Mouse (Mus musculus) kidney, embryonic 14.5 days (tissue): ENCODE data around the gene Gzma. TPM values are rescaled to one million over a fixed set of nuclear protein-coding genes. Genes with fewer than 3 reads are reported as not detected.
A peak's percentile ranks its signal among the peaks of the same experiment; 100 is the strongest.

Experiments used
- ATAC-seq: fragments of 200-750 bp; cut with Nextera tagmentation; 2 replicates; pipeline ENCODE4 v1.8.0; 2017; ENCODE audit warnings: moderate number of reproducible peaks, mild to moderate bottlenecking, moderate TSS enrichment, moderate library complexity; ENCODE audit not compliant: low FRiP score, low TSS enrichment
- H3K27ac ChIP-seq: fragments of 300-500 bp; sonication (generic); 2 replicates; pipeline ENCODE4 v1.5.1; 2014; ENCODE audit warnings: low read depth, mild to moderate bottlenecking, low read length, moderate library complexity, mixed read lengths
- H3K27me3 ChIP-seq: fragments of 300-500 bp; sonication (generic); 2 replicates; pipeline ENCODE4 v1.6.1; 2014; ENCODE audit warnings: mild to moderate bottlenecking, low read length; ENCODE audit not compliant: control insufficient read depth, insufficient read depth
- H3K36me3 ChIP-seq: fragments of 300-500 bp; sonication (generic); 2 replicates; pipeline ENCODE4 v1.6.1; 2014; ENCODE audit warnings: low read length, mixed read lengths; ENCODE audit not compliant: control insufficient read depth, insufficient read depth
- H3K4me1 ChIP-seq: fragments of 300-500 bp; sonication (generic); 2 replicates; pipeline ENCODE4 v1.6.1; 2014; ENCODE audit warnings: low read length, mixed read lengths; ENCODE audit not compliant: control insufficient read depth, insufficient read depth
- H3K4me2 ChIP-seq: fragments of 300-500 bp; sonication (generic); replicated peaks from 2 replicates; pipeline ENCODE4 v1.6.1; 2014; ENCODE audit warnings: low read depth, mild to moderate bottlenecking, low read length
- H3K4me3 ChIP-seq: fragments of 300-500 bp; sonication (generic); 2 replicates; pipeline ENCODE4 v1.5.1; 2014; ENCODE audit warnings: mild to moderate bottlenecking, low read length
- H3K9ac ChIP-seq: fragments of 300-500 bp; sonication (generic); 2 replicates; pipeline ENCODE4 v1.6.1; 2014; ENCODE audit warnings: low read depth, mild to moderate bottlenecking, low read length, moderate library complexity
- H3K9me3 ChIP-seq: fragments of 300-500 bp; sonication (generic); 2 replicates; pipeline ENCODE4 v1.6.1; 2016; ENCODE audit warnings: low read length; ENCODE audit not compliant: control insufficient read depth
- WGBS: fragments of 180-500 bp; shearing (Covaris S2); extraction: QIAGEN DNeasy Blood & Tissue Kit; methylation state at CpG from one replicate; pipeline ENCODE4 v1.1.7; 2014; 5-methylcytosine and 5-hydroxymethylcytosine counted together
- polyA plus RNA-seq: library from polyadenylated mRNA; unstranded; fragments of >200 nt; fragmentation: Nextera tagmentation; extraction: Ambion mirVana; gene quantifications from 2 replicates; pipeline ENCODE4 v1.2.1, GENCODE M21; 2014

Gzma gene
- polyA plus RNA-seq, 1 experiment from 2014 or later, result not detected

- Histone ChIP-seq H3K4me3 (no peak overlapping the region), H3K36me3 (no peaks in the 10 kb centered on the region), H3K9me3 (no peaks in the 10 kb centered on the region), H3K27me3 (no peaks in the 10 kb centered on the region), H3K4me1 (no peaks in the 10 kb centered on the region), H3K27ac (no peak overlapping the region), H3K9ac (no peak overlapping the region), H3K4me2 (no peak overlapping the region)
- 27% methylated on average over 8 of the region's 8 CpGs for WGBS
- ATAC-seq, result 0 out of 2 replicates have a peak, but pooled peaks have one; percentile 9
These were observed 45.0 kb downstream of the Gzma start for GRCm38 (mm10) chr13:113055826-113056225.

- Histone ChIP-seq H3K4me3 (no peak overlapping the region), H3K4me2 (no peak overlapping the region), H3K36me3 (no peaks in the 10 kb centered on the region), H3K9me3 (no peaks in the 10 kb centered on the region), H3K9ac (no peak overlapping the region), H3K27me3 (no peaks in the 10 kb centered on the region), H3K27ac (no peak overlapping the region), H3K4me1 (no peaks in the 10 kb centered on the region)
- no peak for ATAC-seq
- WGBS, result 88% methylated on average over 8 of the region's 8 CpGs
These were observed 46.6 kb downstream of the Gzma start for GRCm38 (mm10) chr13:113054230-113054629.

- Histone ChIP-seq H3K36me3 (peaks cover 4% of the 10 kb centered on the region; the same call in 1 of the 2 replicates), H3K4me2 (no peak overlapping the region), H3K9ac (no peak overlapping the region), H3K27ac (no peak overlapping the region), H3K4me1 (peaks cover 8% of the 10 kb centered on the region; the same call in 1 of the 2 replicates), H3K4me3 (no peak overlapping the region), H3K9me3 (no peaks in the 10 kb centered on the region), H3K27me3 (no peaks in the 10 kb centered on the region)
- no peak for ATAC-seq
- WGBS, result 84% methylated on average over 3 of the region's 3 CpGs
These were observed 53.1 kb downstream of the Gzma start for GRCm38 (mm10) chr13:113047647-113048046.

GRCm38 (mm10) chr13:113047018-113047417 is 53.8 kb downstream of the Gzma start:
- H3K4me3 ChIP-seq, result no peak overlapping the region

GRCm38 (mm10) chr13:113046211-113046883 is 54.4 kb downstream of the Gzma start, which contains the start of gene Gpx8:
Gene Gpx8 (minus strand): TSS chr13:113046410.
- H3K4me3 ChIP-seq, result peak within 1 kb of the TSS; percentile 74
- peak within 1 kb of the TSS; percentile 66 for H3K9ac ChIP-seq
- no peaks in the 10 kb centered on the region for H3K27me3 ChIP-seq
- WGBS, result 6% methylated on average over 21 of the region's 21 CpGs
- peak within 1 kb of the TSS; percentile 76 for H3K27ac ChIP-seq
- ATAC-seq, result peak; percentile 89
- H3K4me1 ChIP-seq, result peaks cover 8% of the 10 kb centered on the region; the same call in 1 of the 2 replicates
- H3K4me2 ChIP-seq, result peak within 1 kb of the TSS; percentile 54
- H3K9me3 ChIP-seq, result no peaks in the 10 kb centered on the region
- H3K36me3 ChIP-seq, result peaks cover 6% of the 10 kb centered on the region; the same call in 1 of the 2 replicates

More at GRCm38 (mm10) chr13:113047018-113047417, 53.8 kb downstream of the Gzma start:
- H3K27ac ChIP-seq, result no peak overlapping the region
- no peaks in the 10 kb centered on the region for H3K27me3 ChIP-seq
- no peaks in the 10 kb centered on the region for H3K9me3 ChIP-seq
- H3K4me2 ChIP-seq, result no peak overlapping the region
- H3K9ac ChIP-seq, result no peak overlapping the region
- peaks cover 6% of the 10 kb centered on the region; the same call in 1 of the 2 replicates for H3K36me3 ChIP-seq
- H3K4me1 ChIP-seq, result peaks cover 8% of the 10 kb centered on the region; the same call in 1 of the 2 replicates
- peak; percentile 36; the same call in 1 of the 2 replicates for ATAC-seq

- H3K9me3 ChIP-seq, result no peaks in the 10 kb centered on the region
- peaks cover 6% of the 10 kb centered on the region; the same call in 1 of the 2 replicates for H3K36me3 ChIP-seq
- WGBS, result 8% methylated on average over 18 of the region's 18 CpGs
- H3K27ac ChIP-seq, result peak overlapping the region; percentile 76
- peak overlapping the region; percentile 66 for H3K9ac ChIP-seq
- peak overlapping the region; percentile 54 for H3K4me2 ChIP-seq
- H3K4me1 ChIP-seq, result peaks cover 8% of the 10 kb centered on the region; the same call in 1 of the 2 replicates
- no peaks in the 10 kb centered on the region for H3K27me3 ChIP-seq
- no peak for ATAC-seq
- peak overlapping the region; percentile 74 for H3K4me3 ChIP-seq
These were observed 55.2 kb downstream of the Gzma start for GRCm38 (mm10) chr13:113045458-113046110.

GRCm38 (mm10) chr13:113044876-113045275 is 55.9 kb downstream of the Gzma start:
- Histone ChIP-seq H3K27ac (no peak overlapping the region), H3K4me3 (peak overlapping the region; percentile 74), H3K4me2 (peak overlapping the region; percentile 54), H3K9me3 (no peaks in the 10 kb centered on the region), H3K9ac (peak overlapping the region; percentile 66), H3K27me3 (no peaks in the 10 kb centered on the region), H3K36me3 (peaks cover 6% of the 10 kb centered on the region; the same call in 1 of the 2 replicates), H3K4me1 (peaks cover 8% of the 10 kb centered on the region; the same call in 1 of the 2 replicates)
- 31% methylated on average over 3 of the region's 3 CpGs for WGBS
- no peak for ATAC-seq
